Mouse (Mus musculus) hindbrain, embryonic 10.5 days (tissue): ENCODE results near the gene Rnf39. TPM values are rescaled to one million over a fixed set of nuclear protein-coding genes. Genes with fewer than 3 reads are reported as not detected.
A peak's percentile ranks its signal among the peaks of the same experiment; 100 is the strongest.
"Not testable (repeated sequence)": the region's sequence is repeated elsewhere in the genome, so short reads cannot be mapped to it uniquely, and the experiment has no call there.

Source experiments
- DNase-seq: peaks from one replicate; pipeline ENCODE4 v3.0.0-alpha.2; 2017; ENCODE audit warnings: low spot score
- H3K27ac ChIP-seq: fragments of 300-500 bp; sonication (generic); 2 replicates; pipeline ENCODE4 v1.5.1; 2016; ENCODE audit warnings: mild to moderate bottlenecking, moderate library complexity
- H3K27me3 ChIP-seq: fragments of 300-500 bp; sonication (generic); 2 replicates; pipeline ENCODE4 v1.6.1; 2016; ENCODE audit warnings: mild to moderate bottlenecking; ENCODE audit not compliant: poor library complexity, insufficient read depth, severe bottlenecking
- H3K36me3 ChIP-seq: fragments of 300-500 bp; sonication (generic); 2 replicates; pipeline ENCODE4 v1.6.1; 2016; ENCODE audit warnings: mild to moderate bottlenecking, moderate library complexity
- H3K4me1 ChIP-seq: fragments of 300-500 bp; sonication (generic); replicated peaks from 2 replicates; pipeline ENCODE4 v1.6.1; 2016; ENCODE audit warnings: mild to moderate bottlenecking
- H3K4me3 ChIP-seq: fragments of 300-500 bp; sonication (generic); 2 replicates; pipeline ENCODE4 v1.5.1; 2016; ENCODE audit warnings: mild to moderate bottlenecking, moderate library complexity
- H3K9me3 ChIP-seq: fragments of 300-500 bp; sonication (generic); 2 replicates; pipeline ENCODE4 v1.6.1; 2016; ENCODE audit warnings: mild to moderate bottlenecking, moderate library complexity
- WGBS: fragments of 180-500 bp; shearing (Covaris S2); methylation state at CpG from one replicate; pipeline ENCODE4 v1.1.7; 2016; 5-methylcytosine and 5-hydroxymethylcytosine counted together
- polyA plus RNA-seq: library from polyadenylated mRNA; unstranded; fragments of >200 nt; fragmentation: Nextera tagmentation; extraction: Ambion mirVana; gene quantifications from 2 replicates; pipeline ENCODE4 v1.2.1, GENCODE M21; 2016

Rnf39 gene
- polyA plus RNA-seq, 1 experiment from 2014 or later, result 1.2 TPM

- WGBS, result 88% methylated on average over 6 of the region's 6 CpGs
- H3K27me3 ChIP-seq, result no peaks in the 10 kb centered on the region
- H3K9me3 ChIP-seq, result no peaks in the 10 kb centered on the region
- DNase-seq, result no peak
- H3K4me3 ChIP-seq, result no peak overlapping the region
- H3K4me1 ChIP-seq, result no peaks in the 10 kb centered on the region
- no peak overlapping the region for H3K27ac ChIP-seq
- no peaks in the 10 kb centered on the region for H3K36me3 ChIP-seq
Measured at GRCm38 (mm10) chr17:36971172-36971850, 28.6 kb downstream of the Rnf39 start.

- no peaks in the 10 kb centered on the region for H3K9me3 ChIP-seq
- 85% methylated on average over 3 of the region's 3 CpGs for WGBS
- DNase-seq, result no peak
- H3K27ac ChIP-seq, result no peak overlapping the region
- H3K27me3 ChIP-seq, result no peaks in the 10 kb centered on the region
- no peak overlapping the region for H3K4me3 ChIP-seq
- H3K36me3 ChIP-seq, result no peaks in the 10 kb centered on the region
- H3K4me1 ChIP-seq, result no peaks in the 10 kb centered on the region
Measured at GRCm38 (mm10) chr17:36972791-36973190, 30.1 kb downstream of the Rnf39 start.

GRCm38 (mm10) chr17:36973271-36973787, 30.6 kb downstream of the Rnf39 start:
- Histone ChIP-seq H3K4me1 (no peaks in the 10 kb centered on the region), H3K27me3 (no peaks in the 10 kb centered on the region), H3K9me3 (no peaks in the 10 kb centered on the region), H3K36me3 (no peaks in the 10 kb centered on the region), H3K4me3 (no peak overlapping the region), H3K27ac (no peak overlapping the region)
- WGBS, result 73% methylated on average over 8 of the region's 8 CpGs
- no peak for DNase-seq

- no peaks in the 10 kb centered on the region for H3K9me3 ChIP-seq
- 15% methylated on average over 18 of the region's 18 CpGs for WGBS
- no peaks in the 10 kb centered on the region for H3K36me3 ChIP-seq
- no peak for DNase-seq
- H3K27me3 ChIP-seq, result peaks cover 16% of the 10 kb centered on the region
- H3K4me3 ChIP-seq, result peak within 1 kb of the TSS; percentile 21
- H3K4me1 ChIP-seq, result peaks cover 15% of the 10 kb centered on the region
- H3K27ac ChIP-seq, result no peak within 1 kb of the TSS
Measured at GRCm38 (mm10) chr17:36981221-36981813, 38.6 kb downstream of the Rnf39 start, which contains the start of gene 2410137M14Rik. Gene 2410137M14Rik, minus strand, starts transcription at chr17:36981237.

GRCm38 (mm10) chr17:36981845-36982244, 39.1 kb downstream of the Rnf39 start:
- Histone ChIP-seq H3K27ac (no peak overlapping the region), H3K4me3 (peak overlapping the region; percentile 21), H3K27me3 (peaks cover 21% of the 10 kb centered on the region), H3K9me3 (no peaks in the 10 kb centered on the region), H3K36me3 (no peaks in the 10 kb centered on the region), H3K4me1 (peaks cover 15% of the 10 kb centered on the region)
- no peak for DNase-seq
- 11% methylated on average over 4 of the region's 4 CpGs for WGBS

GRCm38 (mm10) chr17:36982253-36983155, 39.8 kb downstream of the Rnf39 start:
- Histone ChIP-seq H3K27me3 (peaks cover 27% of the 10 kb centered on the region), H3K9me3 (no peaks in the 10 kb centered on the region), H3K4me1 (peaks cover 15% of the 10 kb centered on the region), H3K27ac (no peak overlapping the region), H3K36me3 (no peaks in the 10 kb centered on the region), H3K4me3 (no peak overlapping the region)
- DNase-seq, result no peak
- 43% methylated on average over 5 of the region's 5 CpGs for WGBS

- H3K9me3 ChIP-seq, result no peaks in the 10 kb centered on the region
- DNase-seq, result no peak
- peaks cover 6% of the 10 kb centered on the region for H3K4me1 ChIP-seq
- H3K27me3 ChIP-seq, result peaks cover 48% of the 10 kb centered on the region
- H3K4me3 ChIP-seq, result peak overlapping the region; percentile 9; the same call in 1 of the 2 replicates
- H3K36me3 ChIP-seq, result no peaks in the 10 kb centered on the region
- H3K27ac ChIP-seq, result no peak overlapping the region
- 6% methylated on average over 24 of the region's 24 CpGs for WGBS
Measured at GRCm38 (mm10) chr17:36988475-36988874, 45.8 kb downstream of the Rnf39 start.

GRCm38 (mm10) chr17:36989437-36989836, 46.7 kb downstream of the Rnf39 start, which contains the start of gene H2-M5:
Gene H2-M5, minus strand, starts transcription at chr17:36989537.
- H3K9me3 ChIP-seq, result no peaks in the 10 kb centered on the region
- peaks cover 48% of the 10 kb centered on the region for H3K27me3 ChIP-seq
- peak within 1 kb of the TSS; percentile 9; the same call in 1 of the 2 replicates for H3K4me3 ChIP-seq
- H3K4me1 ChIP-seq, result peaks cover 6% of the 10 kb centered on the region
- WGBS, result 25% methylated on average over 5 of the region's 5 CpGs
- no peak within 1 kb of the TSS for H3K27ac ChIP-seq
- no peaks in the 10 kb centered on the region for H3K36me3 ChIP-seq
- no peak for DNase-seq

- H3K27ac ChIP-seq, H3K36me3 ChIP-seq, H3K4me3 ChIP-seq, H3K9me3 ChIP-seq, H3K4me1 ChIP-seq, DNase-seq: not testable (repeated sequence)
- H3K27me3 ChIP-seq, result peaks cover 48% of the 10 kb centered on the region
- 93% methylated on average over 6 of the region's 6 CpGs for WGBS
Measured at GRCm38 (mm10) chr17:36990630-36991029, 47.9 kb downstream of the Rnf39 start.

GRCm38 (mm10) chr17:36992336-36993104, 49.8 kb downstream of the Rnf39 start:
- Histone ChIP-seq H3K9me3 (no peaks in the 10 kb centered on the region), H3K27me3 (peaks cover 36% of the 10 kb centered on the region), H3K36me3 (no peaks in the 10 kb centered on the region), H3K27ac (no peak overlapping the region), H3K4me3 (no peak overlapping the region), H3K4me1 (peaks cover 9% of the 10 kb centered on the region)
- 84% methylated on average over 3 of the region's 3 CpGs for WGBS
- DNase-seq, result no peak

GRCm38 (mm10) chr17:36993770-36994325, 51.1 kb downstream of the Rnf39 start:
- Histone ChIP-seq H3K36me3 (no peaks in the 10 kb centered on the region), H3K9me3 (no peaks in the 10 kb centered on the region), H3K4me1 (peaks cover 3% of the 10 kb centered on the region; the same call in 1 of the 2 replicates), H3K27ac (no peak overlapping the region), H3K27me3 (peaks cover 23% of the 10 kb centered on the region), H3K4me3 (no peak overlapping the region)
- DNase-seq, result no peak
- WGBS, result 83% methylated on average over 4 of the region's 4 CpGs

- H3K27me3 ChIP-seq, result peaks cover 16% of the 10 kb centered on the region
- no peak overlapping the region for H3K27ac ChIP-seq
- 0 out of 2 replicates have a peak, but pooled peaks cover 3% of the 10 kb centered on the region for H3K4me1 ChIP-seq
- H3K36me3 ChIP-seq, result no peaks in the 10 kb centered on the region
- no peaks in the 10 kb centered on the region for H3K9me3 ChIP-seq
- no peak for DNase-seq
- 91% methylated on average over 2 of the region's 2 CpGs for WGBS
- H3K4me3 ChIP-seq, result no peak overlapping the region
Measured at GRCm38 (mm10) chr17:36994528-36994927, 51.8 kb downstream of the Rnf39 start.
